Mouse (Mus musculus) adrenal gland, adult 8-10 months (tissue): ENCODE measurements around the gene Mlx. TPM values are rescaled to one million over a fixed set of nuclear protein-coding genes. Genes with fewer than 3 reads are reported as not detected.

Experiments used
- DNase-seq: peaks from one replicate; pipeline ENCODE4 v3.0.0; 2022
- total RNA-seq, 4 experiments: library from RNA; stranded (reverse); gene quantifications; 2 replicates each; pipeline ENCODE4 v1.2.4; 2022

Gene Mlx
- total RNA-seq: 10 to 100 TPM; 38.1 to 69.0 (median 47.6) TPM

- peak; percentile 91 for DNase-seq
Measured at GRCm38 (mm10) chr11:101086756-101087681, at the start of gene Mlx. Mlx (plus strand) TSS chr11:101087277.

DNA sequence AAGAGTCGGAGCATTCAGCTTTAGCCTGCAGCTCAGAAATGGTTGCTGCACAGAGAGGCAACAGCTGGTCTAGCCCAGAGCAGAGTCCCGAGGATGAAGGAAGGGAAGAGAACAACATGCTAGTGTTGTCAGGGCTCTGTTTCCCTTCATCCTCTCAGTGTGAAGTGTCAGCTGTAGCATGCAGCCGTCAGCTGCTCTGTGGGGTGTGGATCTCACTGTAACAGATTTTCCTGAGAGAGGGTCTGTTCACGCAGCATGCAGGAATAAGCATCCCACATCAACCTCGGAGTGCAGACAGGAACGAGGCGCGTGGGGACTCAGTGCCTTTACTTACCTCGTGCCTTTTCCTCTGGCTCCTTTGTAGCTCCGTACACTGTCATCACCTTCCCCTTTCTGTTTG is 49.3 kb upstream of the Mlx start:
- no peak for DNase-seq

GRCm38 (mm10) chr11:101045826-101046225 is 41.3 kb upstream of the Mlx start:
- DNase-seq: no peak

DNA sequence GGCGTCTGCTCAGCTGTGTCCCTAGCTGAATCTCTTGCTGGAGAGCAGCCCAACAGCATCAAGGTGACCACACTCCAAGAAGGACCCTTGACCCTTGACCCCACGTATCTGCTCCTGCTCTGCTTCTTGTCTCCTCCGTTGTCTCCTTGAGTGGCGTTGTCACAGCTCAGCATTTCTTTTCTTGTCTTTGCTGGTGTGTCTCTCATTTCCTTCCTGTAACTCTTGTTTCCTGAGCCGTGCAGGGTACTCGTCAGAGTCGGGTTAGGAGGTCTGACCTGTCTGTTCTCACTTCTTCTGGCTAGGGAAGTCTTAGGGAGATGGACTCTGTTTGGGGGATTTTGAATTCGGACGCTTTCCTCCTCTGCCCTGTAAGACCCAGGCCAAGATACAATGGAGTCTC is 40.6 kb upstream of the Mlx start:
- no peak for DNase-seq

DNA sequence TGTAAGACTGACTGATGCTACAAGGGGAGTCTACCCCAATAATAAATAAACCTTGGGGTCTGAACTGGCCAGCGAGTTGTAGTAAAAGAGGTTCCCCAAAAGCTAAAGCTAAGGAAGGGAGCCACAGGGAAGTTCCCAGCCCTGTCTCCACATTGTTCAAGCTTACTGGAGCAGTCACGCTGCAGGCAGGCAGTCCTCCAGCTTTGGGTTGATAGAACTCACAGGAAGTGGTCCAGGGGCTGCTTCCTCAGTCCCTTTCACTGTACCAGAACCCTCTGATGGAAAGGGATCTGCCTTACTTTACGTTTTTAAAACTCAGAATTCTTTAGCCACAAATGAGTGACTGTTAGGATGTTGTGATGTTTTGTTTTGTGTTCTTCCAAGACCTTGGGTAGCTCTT is 39.6 kb upstream of the Mlx start:
- no peak for DNase-seq

GRCm38 (mm10) chr11:101050359-101050758 is 36.7 kb upstream of the Mlx start:
- DNase-seq: no peak

GRCm38 (mm10) chr11:101051051-101051493 is 36.0 kb upstream of the Mlx start:
- DNase-seq: no peak

DNA sequence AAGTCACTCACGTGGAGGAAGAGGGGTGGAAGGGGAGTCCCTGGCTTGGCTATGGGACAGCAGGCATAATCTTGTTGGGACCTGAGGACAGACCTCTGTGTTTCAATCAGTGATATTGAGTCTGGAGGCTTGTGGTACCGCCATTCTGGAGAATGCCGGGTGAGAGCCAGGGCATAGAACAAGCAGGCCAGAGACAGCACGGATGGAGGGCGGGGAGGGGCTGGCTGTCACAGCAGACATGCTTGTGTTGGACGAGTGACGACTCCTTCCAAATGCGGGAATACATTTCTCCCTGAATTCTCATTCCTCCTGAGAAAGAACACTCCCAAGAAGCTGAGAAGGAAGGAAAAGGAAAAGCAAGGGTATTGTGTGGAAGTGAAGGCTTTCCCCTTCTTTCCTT is 35.5 kb upstream of the Mlx start:
- no peak for DNase-seq

- DNase-seq: peak; percentile 17
Measured at GRCm38 (mm10) chr11:101052751-101053473, 34.2 kb upstream of the Mlx start.

GRCm38 (mm10) chr11:101053974-101054373 is 33.1 kb upstream of the Mlx start:
- no peak for DNase-seq

GRCm38 (mm10) chr11:101055418-101055817 is 31.7 kb upstream of the Mlx start:
- DNase-seq: peak; percentile 17

- peak; percentile 17 for DNase-seq
Measured at GRCm38 (mm10) chr11:101056885-101057284, 30.2 kb upstream of the Mlx start.

DNA sequence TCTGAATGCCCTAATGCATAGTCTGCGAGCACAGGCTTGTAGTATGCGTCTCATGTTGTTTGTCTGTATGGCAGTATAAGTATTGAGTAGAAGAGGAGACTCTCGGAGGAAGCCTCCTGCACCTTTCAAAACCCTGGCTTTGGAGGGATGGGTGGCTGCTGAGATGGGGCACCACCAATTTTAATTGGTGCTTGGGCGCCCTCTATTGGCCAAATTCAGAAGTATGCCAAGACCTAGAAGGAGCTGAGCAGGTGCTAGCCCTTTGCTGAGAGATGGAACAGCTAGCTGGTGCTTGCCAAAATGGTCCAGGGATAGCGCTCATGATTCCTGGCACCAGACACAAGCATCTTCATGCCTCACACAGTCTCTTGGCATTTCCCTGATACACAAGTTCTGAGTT is 29.2 kb upstream of the Mlx start:
- peak; percentile 72 for DNase-seq

GRCm38 (mm10) chr11:101058726-101059125 is 28.4 kb upstream of the Mlx start:
- DNase-seq: peak; percentile 20

DNA sequence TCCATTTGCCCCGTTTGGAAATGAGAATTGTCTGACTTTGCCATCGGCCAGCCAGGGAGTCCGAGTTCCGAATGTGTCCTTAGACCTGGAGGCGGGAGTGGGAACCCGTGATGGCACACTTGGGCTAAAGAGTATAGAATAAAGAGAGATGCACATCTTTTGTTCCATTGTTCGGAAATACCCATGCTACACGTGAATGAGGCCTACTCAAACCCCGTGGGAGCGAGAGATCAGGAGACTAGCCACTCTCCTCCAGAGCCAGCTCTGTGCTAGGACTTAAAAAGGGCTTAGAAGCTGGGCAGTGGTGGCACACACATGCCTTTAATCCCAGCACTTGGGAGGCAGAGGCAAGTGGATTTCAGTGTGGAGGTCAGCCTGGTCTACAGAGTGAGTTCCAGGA is 27.6 kb upstream of the Mlx start:
- no peak for DNase-seq

GRCm38 (mm10) chr11:101060126-101060525 is 27.0 kb upstream of the Mlx start:
- peak; percentile 79 for DNase-seq

GRCm38 (mm10) chr11:101061049-101061448 is 26.0 kb upstream of the Mlx start:
- DNase-seq: no peak

GRCm38 (mm10) chr11:101062165-101062884 is 24.8 kb upstream of the Mlx start:
- peak; percentile 45 for DNase-seq

- DNase-seq: peak; percentile 15
Measured at GRCm38 (mm10) chr11:101062971-101063675, 24.0 kb upstream of the Mlx start.

DNA sequence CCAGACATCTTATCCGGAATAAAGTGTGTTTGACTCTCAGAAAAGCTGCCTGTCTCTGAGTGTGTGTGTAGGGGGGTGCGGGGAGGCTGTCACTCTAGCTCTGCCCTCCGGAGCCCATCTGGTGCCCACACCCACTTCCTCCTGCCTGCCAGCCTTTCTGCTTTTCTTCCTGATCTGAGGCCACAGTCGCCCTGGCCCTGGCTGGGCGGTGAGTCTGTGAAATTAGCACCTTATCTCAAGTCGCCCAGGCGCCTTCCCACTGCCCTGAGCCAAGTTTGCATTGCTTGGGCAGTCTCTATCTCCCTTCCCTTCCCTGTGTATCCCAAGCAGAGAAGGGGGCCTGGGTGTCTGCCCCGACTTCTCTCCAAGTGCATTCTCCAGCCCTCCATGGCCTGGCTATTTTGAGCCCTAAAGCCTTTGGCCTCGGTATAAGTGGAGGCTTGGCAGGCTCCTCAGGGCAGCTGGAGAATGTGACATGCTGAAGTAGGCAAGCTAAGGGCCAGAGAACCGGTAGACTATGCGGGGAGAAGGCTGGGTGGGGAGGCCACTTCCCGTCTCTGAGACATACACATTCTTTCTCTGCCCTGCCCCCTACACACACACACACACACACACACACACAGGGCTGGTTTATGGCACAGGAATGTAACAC is 23.3 kb upstream of the Mlx start:
- DNase-seq: peak; percentile 58

DNA sequence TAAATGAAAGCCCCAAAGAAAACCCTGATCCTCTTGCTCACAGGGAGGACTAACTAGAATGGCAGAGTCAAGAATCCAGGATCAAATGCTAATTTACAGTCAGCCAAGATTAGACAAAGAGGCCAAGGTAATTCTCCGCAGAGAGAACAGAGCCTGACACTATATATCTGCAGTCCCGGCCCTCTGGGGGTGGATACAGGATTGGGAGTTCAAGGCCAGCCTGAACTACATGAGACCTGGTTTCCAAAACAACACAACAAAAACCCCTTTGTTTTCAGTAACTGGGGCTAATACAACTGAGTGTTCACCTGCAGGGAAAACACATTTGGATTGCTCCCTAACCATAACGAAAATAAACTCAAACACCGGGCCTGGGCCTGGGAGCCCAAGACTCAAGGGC is 22.6 kb upstream of the Mlx start:
- peak; percentile 35 for DNase-seq

DNA sequence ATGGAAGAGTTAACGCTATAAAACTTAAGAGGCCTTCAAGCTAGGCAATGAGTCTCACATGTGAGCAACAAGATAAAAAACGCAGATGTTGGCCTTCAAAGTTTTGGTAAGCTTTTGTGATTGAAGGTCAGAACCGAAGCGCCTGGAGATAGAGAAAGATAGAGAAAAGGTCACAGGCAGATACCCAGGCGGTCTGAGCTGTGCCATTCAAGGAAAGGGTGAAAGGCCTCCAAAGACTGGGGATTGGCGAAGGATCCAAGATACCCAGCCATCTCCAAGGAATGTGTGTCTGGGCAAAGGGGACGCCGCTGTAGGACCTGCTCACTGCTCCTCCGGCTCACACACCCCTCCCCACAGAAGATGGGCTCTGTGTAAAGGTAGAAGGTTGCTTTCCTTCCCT is 22.1 kb upstream of the Mlx start:
- peak; percentile 68 for DNase-seq
